Mouse (Mus musculus): ENCODE measurements at regions not wholly inside any gene's neighbourhood (a gene's known extent, or its start where the extent isn't known, plus 50 kb on each side); places are given as distances from the start of the nearest gene placed in this dataset.

DNA sequence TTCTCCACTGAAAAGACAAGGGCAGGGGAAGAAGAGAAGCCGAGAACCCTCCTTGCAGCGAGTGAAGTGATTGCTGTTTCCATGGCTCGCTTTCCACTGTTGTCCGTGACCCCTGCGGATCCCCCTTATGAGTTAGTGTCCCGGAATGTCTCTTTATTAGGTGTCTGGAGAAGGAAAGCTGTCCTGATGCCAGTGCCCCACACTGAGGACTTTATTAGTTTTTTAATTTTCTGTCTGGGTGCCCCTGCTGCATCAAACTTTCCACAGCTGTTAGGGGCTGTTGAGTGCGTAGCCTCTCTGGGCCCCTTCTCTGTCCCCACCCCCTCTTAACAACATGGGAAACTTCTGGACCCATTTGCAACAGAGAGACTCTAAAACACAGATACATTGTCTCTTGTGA is 156.9 kb upstream of the Hes1 start:
- TF ChIP-seq CTCF (IDR thresholded peaks at IDR 0.05; ENCODE audit: control insufficient read depth, insufficient read depth, low read length) (no peak), POLR2A (IDR thresholded peaks at IDR 0.05; ENCODE audit: borderline replicate concordance, control insufficient read depth, low read depth, low read length) (no peak)
